Mouse (Mus musculus): ENCODE results near the gene Cadm4. TPM values are rescaled to one million over a fixed set of nuclear protein-coding genes. Genes with fewer than 3 reads are reported as not detected.

Gene Cadm4
- 0.20 and 0.23 TPM in 2 replicates for polyA plus RNA-seq (2014; fragmentation: Nextera tagmentation; extraction: Ambion mirVana)

DNA sequence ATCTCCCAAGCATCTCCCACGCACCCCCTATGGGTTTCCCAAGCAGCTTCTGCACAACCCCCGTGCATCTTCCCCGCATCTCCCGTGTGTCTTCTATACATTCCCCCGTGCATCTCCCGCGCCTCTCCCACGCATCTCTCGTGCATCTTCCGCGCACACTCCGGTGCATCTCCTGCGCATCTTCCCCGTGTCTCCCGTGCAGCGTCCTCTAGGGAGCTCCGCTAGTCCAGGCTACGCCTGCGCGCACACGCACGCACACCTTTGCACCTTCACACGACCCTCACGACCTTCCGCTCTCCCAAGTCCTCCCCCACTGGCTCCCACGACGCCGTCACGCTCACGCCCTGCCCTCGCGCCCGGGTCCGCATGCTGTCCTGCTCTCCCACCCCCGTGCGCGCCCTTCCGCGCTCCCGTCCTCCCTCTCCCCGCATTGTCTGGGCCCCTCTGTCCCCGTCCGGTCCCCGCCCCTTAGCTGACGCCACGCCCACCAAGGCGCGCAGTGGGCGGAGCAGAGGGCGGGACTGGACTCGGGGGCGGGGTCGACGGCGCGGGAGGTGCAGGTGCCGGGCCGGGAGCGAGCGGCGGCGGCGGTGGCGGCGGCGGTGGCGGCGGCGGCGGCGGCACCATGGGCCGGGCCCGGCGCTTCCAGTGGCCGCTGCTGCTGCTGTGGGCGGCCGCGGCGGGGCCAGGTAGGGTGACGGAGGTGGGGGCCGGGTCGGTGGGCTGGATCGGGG is at the start of gene Cadm4:
Gene Cadm4, plus strand, starts transcription at position 550 of the 734 bp plus-strand sequence.
- Histone ChIP-seq H3K9me3 (replicated peaks; ENCODE audit: control insufficient read depth, low read length) (no peaks in the 10 kb centered on the region), H3K9ac (ENCODE audit: low read depth, low read length) (peak within 1 kb of the TSS; percentile 68), H3K36me3 (ENCODE audit: control insufficient read depth, insufficient read depth, low read length) (no peaks in the 10 kb centered on the region), H3K27me3 (ENCODE audit: control insufficient read depth, insufficient read depth, low read length) (peaks cover 54% of the 10 kb centered on the region), H3K4me1 (ENCODE audit: control insufficient read depth, insufficient read depth, low read length) (no peaks in the 10 kb centered on the region; the same call in 1 of the 2 replicates), H3K4me2 (peak within 1 kb of the TSS; percentile 82), H3K27ac (ENCODE audit: low read depth, low read length) (no peak within 1 kb of the TSS), H3K4me3 (ENCODE audit: low read depth, low read length) (peak within 1 kb of the TSS; percentile 65)
- peak; percentile 64 for ATAC-seq (replicated peaks; ENCODE audit: insufficient number of reproducible peaks, low FRiP score, low TSS enrichment)
- 1% methylated on average over 51 of the region's 83 CpGs for WGBS (ENCODE audit: insufficient replicate concordance)

DNA sequence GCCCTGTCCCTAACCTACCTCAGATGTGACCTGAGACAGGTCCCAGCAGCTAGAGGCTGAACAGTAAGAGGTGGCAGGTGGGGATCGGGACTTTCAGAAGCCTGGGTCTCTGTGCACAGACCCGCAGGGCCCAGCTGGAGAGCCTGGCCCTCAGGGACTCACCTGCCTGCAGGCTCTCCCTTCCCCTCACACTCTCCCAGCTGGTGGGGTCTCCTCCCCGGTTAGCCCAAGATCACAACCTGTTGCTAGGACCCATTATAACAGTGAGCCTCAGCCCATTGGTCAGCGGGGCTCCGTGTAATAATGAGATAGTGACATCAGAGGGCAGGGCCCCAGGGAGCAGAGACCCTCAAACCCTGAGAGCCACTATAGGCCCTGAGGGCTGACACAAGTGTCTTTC is 46.5 kb upstream of the Cadm4 start:
- ATAC-seq (replicated peaks; ENCODE audit: insufficient number of reproducible peaks, low FRiP score, low TSS enrichment) = no peak

DNA sequence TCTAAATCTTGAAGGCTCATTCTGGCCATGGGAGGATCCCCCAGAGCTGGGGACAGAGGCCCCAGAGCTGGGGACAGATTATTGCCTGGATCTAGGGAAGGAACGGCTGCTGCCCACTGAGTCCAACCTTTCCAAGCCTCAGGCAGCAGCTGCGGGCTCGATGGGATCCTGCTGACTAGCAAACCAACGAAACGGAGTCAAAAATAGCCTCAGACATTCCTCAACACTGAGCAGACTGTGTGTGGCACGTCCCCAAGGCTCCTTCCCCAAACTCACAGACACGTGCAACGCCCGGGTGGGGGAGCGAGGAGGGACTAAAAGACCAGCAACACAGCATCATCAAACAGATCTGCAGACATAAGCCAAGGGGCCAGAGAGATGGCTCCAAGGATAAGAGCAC is 43.8 kb upstream of the Cadm4 start:
- Histone ChIP-seq H3K36me3 (ENCODE audit: control insufficient read depth, insufficient read depth, low read length) (no peaks in the 10 kb centered on the region), H3K4me1 (ENCODE audit: control insufficient read depth, insufficient read depth, low read length) (peaks cover 3% of the 10 kb centered on the region; the same call in 1 of the 2 replicates), H3K27ac (ENCODE audit: low read depth, low read length) (no peak overlapping the region), H3K9ac (ENCODE audit: low read depth, low read length) (0 out of 2 replicates have a peak overlapping the region, but pooled peaks have one; percentile 16), H3K4me2 (no peak overlapping the region), H3K9me3 (replicated peaks; ENCODE audit: control insufficient read depth, low read length) (no peaks in the 10 kb centered on the region), H3K27me3 (ENCODE audit: control insufficient read depth, insufficient read depth, low read length) (peaks cover 13% of the 10 kb centered on the region), H3K4me3 (ENCODE audit: low read depth, low read length) (no peak overlapping the region)
- 51% methylated on average over 10 of the region's 10 CpGs for WGBS (ENCODE audit: insufficient replicate concordance)
- no peak for ATAC-seq (replicated peaks; ENCODE audit: insufficient number of reproducible peaks, low FRiP score, low TSS enrichment)

More for the DNA sequence above, 46.5 kb upstream of the Cadm4 start:
- Histone ChIP-seq H3K4me3 (ENCODE audit: low read depth, low read length) (no peak overlapping the region), H3K4me2 (no peak overlapping the region), H3K36me3 (ENCODE audit: control insufficient read depth, insufficient read depth, low read length) (no peaks in the 10 kb centered on the region), H3K27ac (ENCODE audit: low read depth, low read length) (no peak overlapping the region), H3K4me1 (ENCODE audit: control insufficient read depth, insufficient read depth, low read length) (peaks cover 3% of the 10 kb centered on the region; the same call in 1 of the 2 replicates), H3K9ac (ENCODE audit: low read depth, low read length) (no peak overlapping the region), H3K27me3 (ENCODE audit: control insufficient read depth, insufficient read depth, low read length) (peaks cover 28% of the 10 kb centered on the region), H3K9me3 (replicated peaks; ENCODE audit: control insufficient read depth, low read length) (no peaks in the 10 kb centered on the region; the same call in 1 of the 2 replicates)
- WGBS (ENCODE audit: insufficient replicate concordance) = 69% methylated on average over 5 of the region's 5 CpGs

DNA sequence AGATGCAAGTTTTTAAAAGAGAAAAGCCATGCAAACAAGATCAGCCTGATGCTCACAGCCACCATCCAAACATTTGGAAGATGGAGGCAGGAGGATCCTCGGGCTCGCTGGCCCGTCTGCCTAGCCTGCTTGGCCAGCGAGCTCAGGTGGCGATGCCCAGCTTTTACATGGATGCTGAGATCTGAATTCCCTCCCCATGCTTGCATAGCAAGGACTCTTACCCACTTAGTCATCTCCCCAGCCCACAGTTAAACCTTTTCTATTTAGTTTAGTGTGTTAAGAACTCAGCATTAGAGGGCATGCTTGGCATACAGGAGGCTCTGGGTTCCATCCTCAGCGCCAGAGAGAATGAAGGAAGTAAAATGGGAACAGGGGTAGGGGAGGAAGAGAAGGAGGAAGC is 42.6 kb upstream of the Cadm4 start:
- H3K9me3 ChIP-seq (replicated peaks; ENCODE audit: control insufficient read depth, low read length) = no peaks in the 10 kb centered on the region
- no peak overlapping the region for H3K27ac ChIP-seq (ENCODE audit: low read depth, low read length)
- H3K36me3 ChIP-seq (ENCODE audit: control insufficient read depth, insufficient read depth, low read length) = no peaks in the 10 kb centered on the region
- H3K4me1 ChIP-seq (ENCODE audit: control insufficient read depth, insufficient read depth, low read length) = peaks cover 3% of the 10 kb centered on the region; the same call in 1 of the 2 replicates
- no peak for ATAC-seq (replicated peaks; ENCODE audit: insufficient number of reproducible peaks, low FRiP score, low TSS enrichment)
- no peak overlapping the region for H3K4me2 ChIP-seq
- no peak overlapping the region for H3K9ac ChIP-seq (ENCODE audit: low read depth, low read length)
- H3K27me3 ChIP-seq (ENCODE audit: control insufficient read depth, insufficient read depth, low read length) = peaks cover 1% of the 10 kb centered on the region; the same call in 1 of the 2 replicates
- H3K4me3 ChIP-seq (ENCODE audit: low read depth, low read length) = no peak overlapping the region
- 86% methylated on average over 6 of the region's 6 CpGs for WGBS (ENCODE audit: insufficient replicate concordance)

DNA sequence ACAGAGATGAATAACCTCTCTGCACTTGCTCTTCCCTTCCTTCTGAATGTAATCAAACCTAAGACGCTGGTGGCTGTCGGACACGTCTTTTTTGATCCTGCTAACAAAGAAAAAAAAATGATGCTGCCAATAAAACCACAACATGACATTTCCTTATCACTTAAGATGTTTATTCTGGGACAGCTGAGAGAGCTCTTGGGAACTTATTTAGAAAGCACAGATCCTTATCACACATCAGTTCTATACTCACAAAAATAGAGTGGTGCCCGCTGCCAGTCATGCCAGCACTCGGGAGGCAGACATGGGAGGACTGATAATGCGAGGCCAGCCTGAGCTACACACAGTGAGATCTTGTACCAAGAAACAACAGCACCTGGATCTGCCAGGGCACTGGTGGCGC is 41.9 kb upstream of the Cadm4 start:
- Histone ChIP-seq H3K4me3 (ENCODE audit: low read depth, low read length) (no peak overlapping the region), H3K9me3 (replicated peaks; ENCODE audit: control insufficient read depth, low read length) (no peaks in the 10 kb centered on the region), H3K36me3 (ENCODE audit: control insufficient read depth, insufficient read depth, low read length) (no peaks in the 10 kb centered on the region), H3K4me1 (ENCODE audit: control insufficient read depth, insufficient read depth, low read length) (peaks cover 3% of the 10 kb centered on the region; the same call in 1 of the 2 replicates), H3K4me2 (no peak overlapping the region), H3K27ac (ENCODE audit: low read depth, low read length) (no peak overlapping the region), H3K9ac (ENCODE audit: low read depth, low read length) (no peak overlapping the region), H3K27me3 (ENCODE audit: control insufficient read depth, insufficient read depth, low read length) (no peaks in the 10 kb centered on the region)
- no peak for ATAC-seq (replicated peaks; ENCODE audit: insufficient number of reproducible peaks, low FRiP score, low TSS enrichment)
- WGBS (ENCODE audit: insufficient replicate concordance) = 64% methylated on average over 7 of the region's 7 CpGs

DNA sequence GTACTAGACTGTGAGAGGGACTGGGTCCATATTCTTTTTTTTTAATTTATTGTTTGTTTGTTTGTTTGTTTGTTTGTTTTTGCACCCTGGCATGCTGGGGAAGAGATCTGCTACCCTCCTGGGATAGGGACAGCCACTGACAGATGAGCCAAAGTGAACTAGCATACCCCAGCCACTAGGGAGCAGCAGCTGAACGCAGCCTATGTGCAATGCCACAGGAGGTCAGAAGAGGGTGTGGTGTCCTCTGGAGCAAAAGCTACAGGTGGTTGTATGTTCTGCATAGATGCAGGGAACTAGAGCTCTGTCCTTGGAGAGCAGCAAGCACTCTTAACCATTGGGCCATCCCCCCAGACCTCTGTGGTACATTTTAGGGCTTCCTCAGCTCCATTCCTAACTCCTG is 40.0 kb upstream of the Cadm4 start:
- Histone ChIP-seq H3K4me2 (no peak overlapping the region), H3K27ac (ENCODE audit: low read depth, low read length) (no peak overlapping the region), H3K27me3 (ENCODE audit: control insufficient read depth, insufficient read depth, low read length) (no peaks in the 10 kb centered on the region), H3K4me1 (ENCODE audit: control insufficient read depth, insufficient read depth, low read length) (peaks cover 3% of the 10 kb centered on the region; the same call in 1 of the 2 replicates), H3K4me3 (ENCODE audit: low read depth, low read length) (no peak overlapping the region), H3K9me3 (replicated peaks; ENCODE audit: control insufficient read depth, low read length) (no peaks in the 10 kb centered on the region), H3K36me3 (ENCODE audit: control insufficient read depth, insufficient read depth, low read length) (no peaks in the 10 kb centered on the region), H3K9ac (ENCODE audit: low read depth, low read length) (no peak overlapping the region)
- WGBS (ENCODE audit: insufficient replicate concordance) = 13% methylated on average over 1 of the region's 1 CpGs
- no peak for ATAC-seq (replicated peaks; ENCODE audit: insufficient number of reproducible peaks, low FRiP score, low TSS enrichment)

DNA sequence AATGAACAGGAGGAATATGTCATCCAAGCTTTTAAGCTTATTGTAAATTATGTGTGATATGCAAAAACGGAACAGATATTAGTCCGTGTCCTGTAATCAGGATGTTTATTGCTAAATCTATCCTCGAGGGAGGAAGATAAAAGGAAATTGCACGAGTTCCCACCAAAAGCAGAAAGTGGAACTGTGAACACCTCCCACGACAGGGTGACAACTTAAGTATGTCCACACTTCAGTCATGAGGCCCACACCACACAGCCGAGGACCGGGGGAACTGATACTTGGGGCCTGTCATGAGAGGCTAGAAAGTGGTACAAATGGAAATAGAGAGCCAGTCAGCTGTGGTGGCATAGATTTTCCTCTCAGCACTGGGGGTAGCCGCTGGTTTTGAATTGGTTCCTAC is 39.5 kb upstream of the Cadm4 start:
- Histone ChIP-seq H3K9me3 (replicated peaks; ENCODE audit: control insufficient read depth, low read length) (no peaks in the 10 kb centered on the region), H3K27me3 (ENCODE audit: control insufficient read depth, insufficient read depth, low read length) (no peaks in the 10 kb centered on the region), H3K9ac (ENCODE audit: low read depth, low read length) (no peak overlapping the region), H3K4me2 (no peak overlapping the region), H3K4me3 (ENCODE audit: low read depth, low read length) (no peak overlapping the region), H3K4me1 (ENCODE audit: control insufficient read depth, insufficient read depth, low read length) (peaks cover 3% of the 10 kb centered on the region; the same call in 1 of the 2 replicates), H3K27ac (ENCODE audit: low read depth, low read length) (no peak overlapping the region), H3K36me3 (ENCODE audit: control insufficient read depth, insufficient read depth, low read length) (no peaks in the 10 kb centered on the region)
- ATAC-seq (replicated peaks; ENCODE audit: insufficient number of reproducible peaks, low FRiP score, low TSS enrichment) = no peak
- 61% methylated on average over 8 of the region's 8 CpGs for WGBS (ENCODE audit: insufficient replicate concordance)

DNA sequence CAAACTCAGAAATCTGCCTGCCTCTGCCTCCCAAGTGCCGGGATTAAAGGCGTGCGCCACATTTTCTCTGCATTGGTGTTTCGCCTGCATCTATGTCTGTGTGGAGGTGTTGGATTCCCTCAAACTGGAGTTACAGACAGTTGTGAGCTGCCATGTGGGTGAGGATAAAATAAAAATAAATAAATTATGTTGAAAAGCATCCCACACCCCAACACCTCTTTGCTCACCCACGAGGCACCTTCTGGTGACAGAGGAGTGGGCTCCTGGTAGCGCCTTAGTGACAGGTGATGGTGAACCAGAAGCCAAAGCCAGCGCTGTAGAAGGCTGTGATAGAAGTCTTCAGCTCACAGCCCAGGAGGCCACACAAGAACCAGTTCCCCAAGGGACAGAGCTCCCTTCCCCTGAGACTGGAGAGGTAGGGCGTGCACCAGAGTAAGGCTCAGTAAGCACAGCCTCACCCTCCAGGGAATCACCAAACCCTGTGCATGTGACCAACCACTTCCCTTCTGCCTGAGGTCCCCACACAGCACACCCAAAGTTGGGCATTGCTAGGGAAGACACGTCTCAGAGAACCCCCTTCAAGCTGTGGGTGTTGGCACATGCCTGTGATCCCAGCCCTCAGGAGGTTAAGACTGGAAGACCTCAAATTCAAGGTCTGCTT is 36.4 kb upstream of the Cadm4 start:
- H3K4me1 ChIP-seq (ENCODE audit: control insufficient read depth, insufficient read depth, low read length) = no peaks in the 10 kb centered on the region
- ATAC-seq (replicated peaks; ENCODE audit: insufficient number of reproducible peaks, low FRiP score, low TSS enrichment) = no peak
- no peaks in the 10 kb centered on the region for H3K27me3 ChIP-seq (ENCODE audit: control insufficient read depth, insufficient read depth, low read length)
- no peak overlapping the region for H3K27ac ChIP-seq (ENCODE audit: low read depth, low read length)
- no peak overlapping the region for H3K4me2 ChIP-seq
- H3K4me3 ChIP-seq (ENCODE audit: low read depth, low read length) = no peak overlapping the region
- no peaks in the 10 kb centered on the region for H3K9me3 ChIP-seq (replicated peaks; ENCODE audit: control insufficient read depth, low read length)
- 85% methylated on average over 9 of the region's 9 CpGs for WGBS (ENCODE audit: insufficient replicate concordance)
- no peak overlapping the region for H3K9ac ChIP-seq (ENCODE audit: low read depth, low read length)
- H3K36me3 ChIP-seq (ENCODE audit: control insufficient read depth, insufficient read depth, low read length) = no peaks in the 10 kb centered on the region

All from heart, embryonic 11.5 days (tissue).